Mouse (Mus musculus) megakaryocyte, embryonic 14.5 days (primary cell): ENCODE results near the gene Chad.

Experiments
- FLI1 ChIP-seq: IDR thresholded peaks from 2 replicates; pipeline ENCODE4 v1.6.1; 2012; ENCODE audit warnings: low read length, inconsistent platforms, mixed read lengths
- GATA1 ChIP-seq: IDR thresholded peaks from 3 replicates; pipeline ENCODE4 v1.6.1; 2012; ENCODE audit warnings: mixed read lengths, low read length, inconsistent platforms, borderline replicate concordance

DNA sequence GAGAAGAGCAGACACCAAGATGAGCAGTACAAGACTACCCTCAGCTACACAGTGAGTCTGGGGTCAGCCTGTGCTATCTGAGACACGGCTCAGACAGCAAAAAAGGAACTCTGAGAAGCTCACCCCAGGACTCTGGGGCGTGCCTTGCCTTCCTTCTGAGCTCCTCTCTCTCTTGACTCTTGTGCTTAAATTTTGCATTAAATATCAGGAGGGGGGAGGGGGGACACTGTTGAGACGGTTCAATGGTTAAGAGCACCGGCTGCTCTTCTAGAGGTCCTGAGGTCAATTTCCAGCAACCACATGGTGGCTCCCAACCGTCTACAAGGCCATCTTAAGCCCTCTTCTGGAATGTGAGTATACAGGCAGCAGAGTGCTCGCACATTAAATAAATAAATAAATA, 22.7 kb downstream of the Chad start:
- TF ChIP-seq GATA1 (no peak), FLI1 (no peak)
